Mouse (Mus musculus) MEL (cell line): ENCODE data around the gene Tal1.

Source experiments
- CTCF ChIP-seq, 3 experiments: IDR thresholded peaks in 2 of 3; conservative IDR thresholded peaks in 1 of 3; 2 replicates each; pipeline ENCODE4 v1.5.1; 2011 to 2012; ENCODE audit warnings: low read length in 3 of 3, low read depth in 2 of 3, mild to moderate bottlenecking in 2 of 3, improper control_type of control experiment in 1 of 3, inconsistent platforms in 1 of 3, mixed read lengths in 1 of 3, moderate library complexity in 1 of 3; ENCODE audit not compliant: control insufficient read depth in 1 of 3, insufficient read depth in 1 of 3, poor library complexity in 1 of 3, severe bottlenecking in 1 of 3
- ELF1 ChIP-seq: IDR thresholded peaks from 2 replicates; pipeline ENCODE4 v1.6.1; 2014; ENCODE audit warnings: low read depth, mild to moderate bottlenecking, inconsistent platforms, low read length, improper control_type of control experiment, moderate library complexity
- EP300 ChIP-seq, 2 experiments: IDR thresholded peaks; 2 replicates each; pipeline ENCODE4 v1.6.1; 2011; ENCODE audit warnings: improper control_type of control experiment in 2 of 2, low read length in 2 of 2, low read depth in 1 of 2, mild to moderate bottlenecking in 1 of 2
- GABPA ChIP-seq: IDR thresholded peaks from 2 replicates; pipeline ENCODE4 v1.6.1; 2012; ENCODE audit warnings: low read depth, mild to moderate bottlenecking, inconsistent platforms, low read length, improper control_type of control experiment, moderate library complexity
- GATA1 ChIP-seq: IDR thresholded peaks from 2 replicates; pipeline ENCODE4 v1.6.1; 2011; ENCODE audit warnings: low read depth, low read length, improper control_type of control experiment
- HCFC1 ChIP-seq: IDR thresholded peaks from 2 replicates; pipeline ENCODE4 v1.6.1; 2012; ENCODE audit warnings: low read depth, mild to moderate bottlenecking, inconsistent platforms, low read length, improper control_type of control experiment, moderate library complexity
- MAFK ChIP-seq: IDR thresholded peaks from 2 replicates; pipeline ENCODE4 v1.6.1; 2011; ENCODE audit warnings: low read depth, mild to moderate bottlenecking, low read length, improper control_type of control experiment, borderline replicate concordance
- MEF2A ChIP-seq: IDR thresholded peaks from 2 replicates; pipeline ENCODE4 v1.6.1; 2014; ENCODE audit warnings: low read depth, mild to moderate bottlenecking, inconsistent platforms, low read length, improper control_type of control experiment; ENCODE audit not compliant: poor library complexity, insufficient replicate concordance, severe bottlenecking; ENCODE audit errors: extremely low read depth
- MXI1 ChIP-seq: IDR thresholded peaks from 2 replicates; pipeline ENCODE4 v1.6.1; 2011; ENCODE audit warnings: mild to moderate bottlenecking, low read depth, low read length, improper control_type of control experiment
- POLR2A ChIP-seq, 2 experiments: IDR thresholded peaks; 2 replicates each; pipeline ENCODE4 v1.6.1; 2011 to 2012; ENCODE audit warnings: low read length in 2 of 2, mild to moderate bottlenecking in 2 of 2, control low read depth in 1 of 2, improper control_type of control experiment in 1 of 2, low read depth in 1 of 2, moderate library complexity in 1 of 2; ENCODE audit not compliant: control insufficient read depth in 1 of 2, insufficient read depth in 1 of 2, poor library complexity in 1 of 2
- RCOR1 ChIP-seq: IDR thresholded peaks from 2 replicates; pipeline ENCODE4 v1.6.1; 2012; ENCODE audit warnings: low read depth, mild to moderate bottlenecking, inconsistent platforms, low read length, improper control_type of control experiment
- SIN3A ChIP-seq: IDR thresholded peaks from 2 replicates; pipeline ENCODE4 v1.6.1; 2012; ENCODE audit warnings: low read length, improper control_type of control experiment, inconsistent platforms
- UBTF ChIP-seq: IDR thresholded peaks from 2 replicates; pipeline ENCODE4 v1.6.1; 2012; ENCODE audit warnings: low read depth, mild to moderate bottlenecking, inconsistent platforms, low read length, improper control_type of control experiment, moderate library complexity, borderline replicate concordance; ENCODE audit not compliant: insufficient read depth

DNA sequence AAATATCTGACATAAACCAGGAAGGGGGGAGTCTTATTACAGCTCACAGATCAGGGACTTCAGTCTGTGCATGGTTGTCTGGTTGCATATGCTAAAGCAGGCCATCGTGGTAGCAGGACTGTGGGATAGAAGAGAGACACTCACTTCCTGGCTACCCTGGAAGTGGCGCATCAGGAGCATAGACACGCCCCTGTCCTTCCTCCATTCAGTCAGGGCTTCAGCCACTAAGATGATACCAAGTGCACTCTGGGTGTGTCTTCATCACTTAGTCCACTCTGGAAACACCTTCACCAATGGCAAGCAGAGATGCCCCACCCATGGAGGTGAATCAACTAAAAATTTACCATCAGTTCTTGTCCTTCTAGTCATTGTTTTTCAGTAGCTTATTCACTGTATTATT lies 42.0 kb upstream of the Tal1 start:
- TF ChIP-seq ELF1 (no peak), MXI1 (no peak), RCOR1 (no peak), CTCF (IDR thresholded peaks at IDR 0.05 in 2 of 3, conservative IDR thresholded peaks at IDR 0.05 in 1 of 3; ENCODE audit: control insufficient read depth in 1 of 3, insufficient read depth in 1 of 3, low read depth in 2 of 3, low read length in 3 of 3, poor library complexity in 1 of 3, severe bottlenecking in 1 of 3) (no peak), MAFK (no peak), GABPA (no peak), POLR2A (IDR thresholded peaks at IDR 0.05; ENCODE audit: control insufficient read depth in 1 of 2, insufficient read depth in 1 of 2, low read depth in 1 of 2, low read length in 2 of 2, poor library complexity in 1 of 2) (no peak), UBTF (no peak), HCFC1 (no peak), GATA1 (no peak), MEF2A (no peak), SIN3A (no peak), EP300 (IDR thresholded peaks at IDR 0.05; ENCODE audit: low read depth in 1 of 2, low read length in 2 of 2) (no peak)
